Mouse (Mus musculus): ENCODE measurements around the gene Castor2. TPM values are rescaled to one million over a fixed set of nuclear protein-coding genes. Genes with fewer than 3 reads are reported as not detected.
A peak's percentile ranks its signal among the peaks of the same experiment; 100 is the strongest.

The Castor2 gene
- total RNA-seq, 1 experiment from 2014 or later = 1.8 TPM

- 0 out of 2 replicates have a peak, but pooled peaks have one; percentile 13 for ATAC-seq (replicated peaks; ENCODE audit: low read depth, poor library complexity, severe bottlenecking)
Measured at GRCm38 (mm10) chr5:134186961-134187731, 87.6 kb downstream of the Castor2 start.

DNA sequence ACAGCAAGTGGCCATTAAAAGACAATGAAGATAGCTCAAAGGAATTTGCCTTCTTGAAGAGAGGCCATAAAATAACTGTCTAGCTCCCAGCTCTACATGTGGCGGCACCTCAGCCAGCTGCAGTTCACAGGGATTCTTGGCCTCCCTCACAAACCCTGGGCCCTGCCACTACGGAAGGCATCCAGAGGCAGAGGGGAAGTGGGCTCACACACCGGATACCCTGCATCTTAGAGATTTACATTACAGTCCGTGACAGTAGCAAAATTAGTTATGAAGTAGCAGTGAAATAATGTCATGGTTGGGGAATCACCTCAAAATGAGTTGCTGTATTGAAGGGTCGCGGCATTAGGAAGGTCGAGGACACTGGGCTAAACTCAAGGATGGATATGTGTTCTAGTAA, 89.1 kb downstream of the Castor2 start:
- peak; percentile 78 for ATAC-seq (replicated peaks; ENCODE audit: low read depth, poor library complexity, severe bottlenecking)

DNA sequence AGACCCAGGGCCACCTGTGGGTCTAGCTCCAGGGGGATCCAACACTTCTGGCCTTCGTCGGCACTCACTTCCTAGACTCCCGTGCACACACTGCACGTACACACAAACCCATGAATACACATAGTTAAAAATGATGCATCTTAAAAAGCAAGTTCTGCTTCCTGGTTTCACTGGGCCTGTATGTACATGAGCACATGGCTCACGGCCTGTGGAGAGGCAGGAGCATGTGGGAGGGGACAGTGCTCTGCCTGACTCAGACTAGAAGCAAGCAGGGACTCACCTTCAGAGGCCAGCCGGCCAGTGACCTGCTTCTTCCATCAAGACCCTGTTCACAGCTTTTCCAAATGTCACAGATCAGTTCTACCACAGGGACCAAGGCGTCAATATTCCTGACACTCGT, 94.2 kb downstream of the Castor2 start:
- ATAC-seq (replicated peaks; ENCODE audit: low read depth, poor library complexity, severe bottlenecking) = 0 out of 2 replicates have a peak, but pooled peaks have one; percentile 16

Other genes with a start within 250 kb of the Castor2 start
- 10.0 and 14.2 TPM in 2 replicates for gene Rcc1l, start 77.1 kb downstream of the Castor2 start, total RNA-seq (2017)
- gene Gtf2ird2, start 84.3 kb downstream of the Castor2 start, total RNA-seq (2017) = 5.4 and 7.4 TPM in 2 replicates
- 52.0 and 54.0 TPM in 2 replicates for gene Ncf1, start 129.9 kb downstream of the Castor2 start, total RNA-seq (2017)
- 82.8 and 85.3 TPM in 2 replicates for gene Gtf2i, start 215.0 kb downstream of the Castor2 start, total RNA-seq (2017)